Mouse (Mus musculus): Measurements from ENCODE around the gene Srp72.

Gene Srp72

DNA sequence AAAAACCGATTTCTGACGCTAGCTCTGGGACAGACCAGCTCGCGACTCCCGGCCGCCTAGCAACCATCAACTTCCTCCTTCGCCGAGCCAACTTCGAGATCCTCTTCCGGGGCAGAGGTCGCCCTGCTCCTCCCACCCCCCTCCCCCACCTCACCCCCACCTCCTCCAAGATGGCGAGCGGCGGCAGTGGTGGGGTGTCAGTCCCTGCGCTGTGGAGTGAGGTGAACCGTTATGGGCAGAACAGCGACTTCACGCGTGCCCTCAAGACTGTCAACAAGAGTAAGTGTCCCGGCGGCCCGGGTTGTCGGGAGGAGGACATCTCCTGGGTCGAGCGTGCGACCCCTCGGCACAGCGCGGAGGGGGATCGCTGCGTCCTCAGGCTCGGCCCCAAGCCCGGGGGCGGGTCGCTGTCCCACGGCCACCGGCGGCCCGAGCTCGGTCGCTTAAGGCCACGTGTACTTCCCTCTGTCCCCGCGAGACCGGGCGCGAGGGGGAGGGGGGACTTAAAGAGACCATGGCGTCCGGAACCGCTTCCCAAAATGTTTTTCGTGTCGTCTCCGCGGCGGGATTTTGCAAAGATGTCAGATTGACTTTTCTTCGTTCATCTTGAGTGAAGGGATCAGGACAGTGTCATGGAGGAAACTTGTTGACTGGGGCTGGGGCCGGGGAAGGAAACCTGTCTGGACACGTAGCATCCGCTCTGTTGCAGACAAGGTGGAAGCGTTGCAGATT is at the start of gene Srp72:
Gene Srp72, plus strand, starts transcription at position 130 of the 732 bp plus-strand sequence.
- DNase-seq, result peak; percentile 80

GRCm38 (mm10) chr5:76928124-76928832 is 46.2 kb upstream of the Srp72 start:
- peak; percentile 34 for DNase-seq

DNA sequence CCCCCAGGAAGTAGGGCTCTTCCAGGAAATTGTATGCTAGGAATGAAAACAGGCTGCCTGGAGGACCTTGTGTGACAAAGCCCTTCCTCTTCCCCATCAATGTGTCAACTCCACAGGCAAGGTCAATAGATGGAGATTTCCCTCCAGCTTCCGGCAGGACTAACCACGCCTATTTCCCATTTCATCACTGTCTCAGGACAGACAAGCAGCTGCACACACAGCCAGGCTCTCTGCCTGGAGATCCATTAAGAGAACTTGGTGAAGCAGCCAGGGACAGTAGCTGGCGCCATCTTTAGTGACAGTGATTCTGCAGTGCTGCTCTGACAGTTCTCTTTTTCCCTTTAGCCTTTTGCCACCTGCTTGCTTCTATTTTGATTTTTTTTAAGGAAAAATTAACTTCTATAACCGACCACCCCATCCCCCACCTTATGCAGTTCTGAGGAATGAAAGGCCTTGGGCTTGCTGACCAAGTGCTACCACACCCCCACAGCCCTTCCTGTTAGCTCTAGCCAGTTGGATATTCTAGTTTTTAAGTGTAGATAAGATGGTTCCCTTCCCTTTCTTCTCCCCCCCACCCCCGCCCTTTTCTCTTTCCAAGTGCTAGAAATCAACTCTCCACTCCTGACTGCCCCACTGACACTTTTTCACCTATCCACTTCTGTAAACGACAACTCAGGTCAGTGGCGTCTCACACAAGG is 45.2 kb upstream of the Srp72 start:
- DNase-seq, result no peak

DNA sequence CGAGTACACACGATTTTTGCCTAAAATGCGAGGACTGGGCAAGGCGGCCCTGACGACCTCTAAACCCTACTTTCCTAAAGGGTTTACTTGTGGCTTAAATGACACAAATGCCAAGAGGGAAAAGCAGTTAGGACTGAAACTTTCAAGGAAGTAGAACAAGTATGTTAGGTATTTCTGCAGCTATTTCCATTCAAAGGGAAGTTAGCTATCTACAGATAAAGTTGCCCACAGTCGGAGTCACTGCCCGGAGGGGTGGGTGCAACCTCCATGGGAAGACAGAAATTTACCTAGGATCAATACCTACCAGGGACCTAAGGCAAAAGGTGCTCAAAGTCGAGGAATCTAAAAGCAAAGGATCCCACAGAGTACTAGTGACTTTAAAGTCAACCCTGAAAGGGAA is 34.8 kb upstream of the Srp72 start:
- no peak for DNase-seq

- no peak for DNase-seq
Measured at GRCm38 (mm10) chr5:76941975-76942374, 32.5 kb upstream of the Srp72 start.

DNA sequence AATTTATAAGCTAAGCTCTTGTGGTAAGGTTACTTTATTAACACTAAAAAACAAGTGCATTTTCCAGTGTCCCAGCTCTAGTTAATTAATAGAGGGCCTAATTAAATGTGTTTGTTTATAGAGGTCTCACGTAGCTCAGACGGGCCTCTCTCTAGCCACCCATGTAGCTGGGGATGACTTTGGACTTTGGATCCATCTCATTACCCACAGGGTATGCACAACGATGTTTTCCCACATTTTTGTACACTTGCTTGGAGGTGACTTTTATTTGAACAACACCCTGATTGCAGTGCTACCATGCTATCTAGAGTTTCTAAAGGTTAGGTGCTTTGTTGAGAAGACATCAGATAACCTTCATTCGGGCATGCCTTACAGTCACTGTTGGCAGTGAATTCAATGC is 32.0 kb upstream of the Srp72 start:
- DNase-seq, result no peak

- DNase-seq, result no peak
Measured at GRCm38 (mm10) chr5:76944965-76945677, 29.4 kb upstream of the Srp72 start.

DNA sequence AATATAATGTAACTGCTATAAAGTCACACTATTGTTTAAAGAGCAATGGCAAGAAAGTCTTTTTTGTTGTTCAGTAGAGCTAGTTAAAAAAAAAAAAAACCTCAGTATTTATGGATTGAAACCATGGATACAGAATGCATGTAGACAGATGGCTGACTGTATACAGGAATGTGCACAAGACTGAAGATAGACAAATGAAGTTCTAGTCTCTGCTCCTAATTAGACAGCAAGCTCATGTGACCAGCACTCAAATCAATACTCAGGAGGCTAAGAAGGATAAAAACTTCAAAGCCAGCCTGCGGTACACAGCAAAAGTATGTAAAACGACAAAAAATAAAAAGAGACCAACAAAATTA is 28.8 kb upstream of the Srp72 start:
- no peak for DNase-seq

DNA sequence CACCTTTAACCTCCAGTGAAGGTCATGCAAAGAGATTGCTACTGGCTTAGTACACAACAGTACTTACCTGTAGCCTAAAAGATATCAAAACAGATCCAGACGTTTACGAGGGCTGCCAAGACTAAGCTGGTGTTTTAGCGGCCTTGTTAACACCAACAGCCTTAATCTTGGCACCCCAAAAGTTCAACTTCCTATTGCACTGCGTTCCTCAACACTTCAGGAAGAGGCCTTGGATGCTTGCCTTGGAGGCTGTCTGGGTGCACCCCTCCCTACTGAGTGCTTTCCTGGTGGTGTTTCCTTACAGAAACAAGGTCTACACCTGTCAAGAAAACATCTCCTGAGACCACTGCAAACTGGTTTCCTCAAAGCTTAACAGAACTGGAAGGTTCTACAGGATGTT is 27.3 kb upstream of the Srp72 start:
- DNase-seq, result no peak

- no peak for DNase-seq
Measured at GRCm38 (mm10) chr5:76947758-76948157, 26.7 kb upstream of the Srp72 start.

DNA sequence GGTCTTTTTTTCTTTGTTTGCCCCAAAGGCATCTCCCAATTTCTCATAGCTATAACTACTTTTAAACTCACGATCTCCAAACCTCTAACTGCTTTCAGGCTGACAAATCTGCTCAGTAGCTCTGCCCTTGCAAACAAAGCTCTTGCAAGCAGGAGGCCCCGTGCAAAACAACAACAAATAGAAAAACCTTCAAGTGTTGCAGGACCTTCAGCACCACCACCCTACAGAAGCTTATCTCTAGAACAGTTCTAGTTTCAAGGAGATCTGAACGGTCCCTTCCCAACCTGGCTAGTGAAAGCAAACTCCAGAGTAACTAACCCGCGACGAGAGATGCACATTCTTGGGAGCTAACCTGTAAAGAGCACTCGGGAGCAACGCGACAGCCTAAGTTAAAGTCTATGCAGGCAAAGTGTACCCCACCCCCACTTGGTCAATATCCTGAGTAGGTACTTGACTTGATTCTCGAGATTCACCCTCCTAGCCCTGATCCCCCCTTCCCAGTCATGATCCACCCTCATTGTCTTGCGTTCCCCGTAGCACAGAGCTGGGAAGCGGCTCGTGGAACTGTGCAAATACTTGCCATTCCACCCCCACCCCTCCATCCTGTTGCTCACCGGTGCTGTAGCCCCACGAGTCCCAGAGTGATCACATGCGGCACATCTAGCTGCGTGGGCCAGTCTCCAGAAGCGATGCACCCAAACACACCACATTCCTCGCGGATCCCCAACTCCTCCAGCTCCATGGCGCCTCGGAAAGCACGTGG is 24.0 kb upstream of the Srp72 start:
- no peak for DNase-seq

GRCm38 (mm10) chr5:76951106-76952027 is 23.1 kb upstream of the Srp72 start, which contains the start of the genes Paics and Ppat:
Gene Paics (plus strand): TSS chr5:76951307.
Gene Ppat (minus strand): TSS chr5:76951578.
- DNase-seq, result peak; percentile 98

GRCm38 (mm10) chr5:76952112-76953040 is 22.1 kb upstream of the Srp72 start:
- no peak for DNase-seq

DNA sequence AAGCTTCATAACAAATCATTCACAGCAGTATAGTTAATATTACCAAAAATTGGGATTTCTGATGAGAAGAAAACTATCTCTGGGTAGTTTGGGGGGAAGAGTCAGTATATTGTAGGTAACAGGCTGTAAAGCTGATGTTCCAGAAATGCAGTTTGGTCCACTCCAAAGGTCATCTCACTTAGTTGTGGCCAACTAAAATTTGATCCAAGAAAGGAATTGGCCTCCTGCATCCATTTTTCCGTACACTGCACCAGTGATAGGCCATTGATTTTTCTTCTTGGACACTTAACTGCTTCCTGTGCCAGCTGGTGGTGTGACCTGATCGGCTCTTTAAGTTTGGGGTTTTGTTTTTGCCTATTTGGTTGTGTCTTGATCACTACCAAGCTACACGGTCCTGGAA is 20.7 kb upstream of the Srp72 start:
- DNase-seq, result no peak

- no peak for DNase-seq
Measured at GRCm38 (mm10) chr5:76954271-76954900, 20.1 kb upstream of the Srp72 start.

DNA sequence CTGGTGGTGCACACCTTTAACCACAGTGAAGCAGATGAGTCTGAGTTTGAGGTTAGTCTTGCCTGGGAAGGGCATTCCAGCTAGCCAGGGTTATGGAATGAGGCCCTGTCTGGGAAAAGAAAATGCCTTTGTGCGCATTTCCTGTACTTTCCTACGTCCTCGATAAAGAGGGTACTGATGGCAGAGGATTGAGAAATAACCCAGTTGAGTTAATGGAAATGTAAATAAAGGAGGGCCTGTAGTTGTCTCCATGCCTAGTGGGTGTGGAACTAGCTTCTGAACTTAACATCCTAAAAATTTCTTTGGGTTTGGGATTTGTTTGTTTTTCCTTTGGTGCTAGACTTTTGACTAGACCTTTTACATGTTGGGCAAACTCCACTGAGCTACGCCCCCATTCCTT is 19.0 kb upstream of the Srp72 start:
- no peak for DNase-seq

DNA sequence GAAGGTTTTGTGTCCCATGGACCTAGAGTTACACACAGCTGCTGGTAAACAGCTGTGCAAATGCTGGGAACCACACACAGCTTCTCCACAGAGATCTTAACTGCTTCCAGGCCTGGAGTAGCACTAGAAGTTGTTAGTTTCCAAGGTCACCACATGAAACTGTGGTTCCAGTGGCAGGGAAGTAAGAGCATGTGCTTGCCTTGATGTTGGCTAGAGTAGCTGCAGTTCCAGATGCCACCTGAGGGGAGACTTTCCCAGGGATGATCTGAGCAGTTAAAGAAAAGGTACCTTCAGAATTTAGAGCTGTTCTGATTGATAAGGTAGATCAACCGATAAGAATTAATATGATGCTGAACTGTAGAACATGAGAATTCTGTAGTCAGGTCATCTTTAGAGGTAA is 16.5 kb upstream of the Srp72 start:
- DNase-seq, result no peak

DNA sequence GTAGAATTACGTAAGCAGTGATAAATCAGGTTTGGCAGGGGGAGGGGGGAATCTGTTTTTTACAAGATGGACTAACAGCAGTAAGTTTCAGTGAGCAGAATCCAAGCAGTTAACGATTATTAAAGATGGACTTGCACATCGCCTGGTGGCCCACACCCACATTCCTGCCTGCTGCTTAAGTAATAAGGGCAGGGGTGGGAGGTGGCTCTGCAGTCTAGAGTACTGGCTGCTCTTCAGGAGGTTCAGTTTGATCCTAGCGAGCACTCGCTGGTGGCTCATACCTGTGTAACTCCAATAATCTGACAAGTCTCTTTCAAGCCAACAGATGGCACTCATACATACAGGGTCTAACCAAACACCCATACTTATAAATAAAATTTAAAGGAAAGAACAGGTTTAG is 14.9 kb upstream of the Srp72 start:
- no peak for DNase-seq

GRCm38 (mm10) chr5:76962545-76962944 is 11.9 kb upstream of the Srp72 start:
- no peak for DNase-seq

DNA sequence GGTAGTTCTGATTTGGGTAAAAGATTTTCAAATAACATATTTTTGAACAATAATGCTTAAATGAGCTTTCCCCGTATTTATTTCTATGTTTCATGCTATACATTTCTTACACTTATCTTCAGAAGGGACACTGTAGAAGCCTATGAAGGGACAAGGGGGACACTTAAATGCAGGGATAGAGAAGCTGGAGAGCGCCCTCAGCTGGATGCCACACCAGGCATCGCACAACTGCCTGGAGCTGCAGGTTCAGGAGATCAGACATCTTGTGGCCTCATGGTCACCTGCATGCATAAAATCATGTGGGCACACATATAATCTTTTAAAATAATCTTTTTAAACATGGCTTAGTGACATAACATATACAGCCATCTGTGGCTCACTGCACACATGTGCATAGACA is 9.8 kb upstream of the Srp72 start:
- DNase-seq, result no peak

Measured in cerebellum, adult 9-10 months (tissue).